Mouse (Mus musculus): ENCODE measurements around the gene Vps13d.

Vps13d gene

GRCm38 (mm10) chr4:145034506-145035243, 160.1 kb downstream of the Vps13d start:
- no peak for DNase-seq (ENCODE audit: low spot score)

GRCm38 (mm10) chr4:145033392-145033791, 161.4 kb downstream of the Vps13d start:
- no peak for DNase-seq (ENCODE audit: low spot score)

- no peak for DNase-seq (ENCODE audit: low spot score)
Measured at GRCm38 (mm10) chr4:145032637-145033036, 162.2 kb downstream of the Vps13d start.

GRCm38 (mm10) chr4:145031510-145031909, 163.3 kb downstream of the Vps13d start:
- DNase-seq (ENCODE audit: low spot score): no peak

- peak; percentile 74 for DNase-seq (ENCODE audit: low spot score)
Measured at GRCm38 (mm10) chr4:145026449-145026851, 168.4 kb downstream of the Vps13d start.

GRCm38 (mm10) chr4:145025409-145025762, 169.4 kb downstream of the Vps13d start:
- DNase-seq (ENCODE audit: low spot score): no peak

GRCm38 (mm10) chr4:145024694-145025408, 170.0 kb downstream of the Vps13d start:
- DNase-seq (ENCODE audit: low spot score): peak; percentile 92

GRCm38 (mm10) chr4:145023911-145024310, 170.9 kb downstream of the Vps13d start:
- DNase-seq (ENCODE audit: low spot score): no peak

GRCm38 (mm10) chr4:145022815-145023214, 172.0 kb downstream of the Vps13d start:
- no peak for DNase-seq (ENCODE audit: low spot score)

- no peak for DNase-seq (ENCODE audit: low spot score)
Measured at GRCm38 (mm10) chr4:145022211-145022610, 172.6 kb downstream of the Vps13d start.

GRCm38 (mm10) chr4:145020383-145020782, 174.4 kb downstream of the Vps13d start:
- no peak for DNase-seq (ENCODE audit: low spot score)

- DNase-seq (ENCODE audit: low spot score): peak; percentile 31
Measured at GRCm38 (mm10) chr4:145019121-145019714, 175.6 kb downstream of the Vps13d start.

- DNase-seq (ENCODE audit: low spot score): peak; percentile 87
Measured at GRCm38 (mm10) chr4:145017745-145018144, 177.1 kb downstream of the Vps13d start.

- no peak for DNase-seq (ENCODE audit: low spot score)
Measured at GRCm38 (mm10) chr4:145016669-145017068, 178.1 kb downstream of the Vps13d start.

GRCm38 (mm10) chr4:145014632-145014960, 180.2 kb downstream of the Vps13d start:
- no peak for DNase-seq (ENCODE audit: low spot score)

GRCm38 (mm10) chr4:145013760-145014631, 180.8 kb downstream of the Vps13d start:
- DNase-seq (ENCODE audit: low spot score): no peak

- no peak for DNase-seq (ENCODE audit: low spot score)
Measured at GRCm38 (mm10) chr4:145013187-145013586, 181.6 kb downstream of the Vps13d start.

GRCm38 (mm10) chr4:145011156-145011555, 183.6 kb downstream of the Vps13d start:
- DNase-seq (ENCODE audit: low spot score): no peak

- no peak for DNase-seq (ENCODE audit: low spot score)
Measured at GRCm38 (mm10) chr4:145009934-145010333, 184.9 kb downstream of the Vps13d start.

- DNase-seq (ENCODE audit: low spot score): no peak
Measured at GRCm38 (mm10) chr4:145009437-145009836, 185.4 kb downstream of the Vps13d start.

- no peak for DNase-seq (ENCODE audit: low spot score)
Measured at GRCm38 (mm10) chr4:145005943-145006545, 188.8 kb downstream of the Vps13d start.

- no peak for DNase-seq (ENCODE audit: low spot score)
Measured at GRCm38 (mm10) chr4:145004176-145004575, 190.6 kb downstream of the Vps13d start.
